Mouse (Mus musculus) induced T-regulatory cell, adult 2 months (primary cell): ENCODE data around the gene Dip2c.

Source experiments
- DNase-seq: peaks from one replicate; pipeline ENCODE4 v3.0.0-alpha.2; 2012; ENCODE audit warnings: low read depth

Dip2c gene

DNA sequence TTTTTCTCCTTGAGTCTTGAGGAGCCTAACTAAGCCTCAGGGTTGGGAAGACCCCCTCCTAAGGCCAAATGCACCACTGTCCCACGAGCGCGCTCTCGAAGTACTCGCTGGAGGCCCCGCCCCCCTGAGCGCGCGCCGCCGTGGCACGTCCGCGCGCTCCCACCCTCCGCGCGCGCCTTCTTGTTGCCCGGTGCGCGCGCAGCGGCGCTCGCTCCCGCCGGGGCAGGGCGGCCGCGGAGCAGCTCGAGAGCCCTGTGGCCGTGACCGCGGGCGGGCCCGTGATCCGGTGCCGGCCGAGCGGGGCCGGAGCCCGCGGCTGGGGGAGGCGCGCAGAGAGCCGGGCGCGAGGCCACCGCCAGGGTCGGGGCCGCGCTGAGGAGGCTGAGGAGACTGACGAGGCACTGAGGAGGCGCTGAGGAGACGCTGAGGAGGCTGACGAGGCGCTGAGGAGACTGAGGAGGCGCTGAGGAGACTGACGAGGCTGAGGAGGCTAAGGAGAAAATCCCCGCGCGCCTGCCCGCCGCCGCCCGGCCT lies at the start of gene Dip2c:
TSS of gene Dip2c (plus strand) at position 207 of the 534 bp plus-strand sequence.
- DNase-seq = peak; percentile 78

DNA sequence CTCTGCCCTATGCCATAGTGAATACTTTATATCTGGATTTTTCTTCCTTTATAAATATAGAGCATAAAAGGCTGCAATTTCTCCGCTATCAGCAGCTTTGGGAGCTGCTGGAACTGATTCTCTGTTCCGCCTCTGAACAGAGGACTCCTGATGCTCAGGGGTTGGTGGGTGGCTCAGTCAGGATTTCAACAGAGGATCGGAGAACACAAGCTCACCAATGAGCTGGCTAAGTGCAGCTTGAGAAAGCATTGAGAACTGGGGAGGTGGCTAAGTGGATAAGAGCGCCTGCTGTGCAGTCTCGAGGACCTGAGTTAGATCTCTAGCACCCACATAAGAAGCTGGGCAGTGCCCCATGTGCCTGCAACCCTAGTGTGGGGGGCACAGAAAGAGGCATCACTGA lies 49.2 kb upstream of the Dip2c start:
- DNase-seq = no peak

DNA sequence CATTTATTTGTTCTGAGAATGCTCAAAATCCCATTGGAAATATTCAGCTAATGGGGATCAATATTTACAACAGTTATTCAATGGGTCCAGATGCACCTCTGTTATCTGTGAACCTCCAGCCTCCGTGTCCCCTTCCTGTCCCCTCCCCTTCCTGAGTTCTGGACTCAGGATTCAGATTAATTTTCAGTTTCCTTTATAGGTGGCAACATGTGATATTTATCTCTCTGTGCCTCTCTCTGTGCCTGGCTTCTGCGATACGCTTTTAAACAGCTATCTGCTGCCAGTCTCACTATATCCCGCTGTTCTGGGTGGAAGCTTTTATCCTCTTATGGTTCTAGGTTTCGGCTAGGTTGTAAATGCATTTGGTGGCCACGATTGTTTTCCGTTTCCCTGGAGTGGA lies 38.8 kb upstream of the Dip2c start:
- DNase-seq = no peak

DNA sequence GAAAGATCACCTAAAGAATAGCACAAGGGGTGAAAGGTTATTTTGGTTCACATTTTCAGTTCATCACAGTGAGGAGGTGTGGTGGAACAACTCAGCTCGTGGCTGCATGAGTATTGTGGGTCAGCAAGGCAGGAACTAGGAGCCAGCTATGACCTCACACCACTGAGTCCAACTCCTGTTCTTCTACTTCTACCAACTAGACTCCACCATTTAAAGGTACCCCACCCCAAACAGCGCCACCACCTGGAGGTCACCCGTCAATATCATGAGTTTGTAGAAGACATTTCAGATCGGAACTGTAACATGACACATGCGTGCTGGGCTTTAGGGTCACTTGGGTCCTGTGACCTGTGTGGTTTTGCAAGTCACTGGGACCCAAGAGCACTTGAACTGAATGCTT lies 37.2 kb upstream of the Dip2c start:
- DNase-seq = no peak

DNA sequence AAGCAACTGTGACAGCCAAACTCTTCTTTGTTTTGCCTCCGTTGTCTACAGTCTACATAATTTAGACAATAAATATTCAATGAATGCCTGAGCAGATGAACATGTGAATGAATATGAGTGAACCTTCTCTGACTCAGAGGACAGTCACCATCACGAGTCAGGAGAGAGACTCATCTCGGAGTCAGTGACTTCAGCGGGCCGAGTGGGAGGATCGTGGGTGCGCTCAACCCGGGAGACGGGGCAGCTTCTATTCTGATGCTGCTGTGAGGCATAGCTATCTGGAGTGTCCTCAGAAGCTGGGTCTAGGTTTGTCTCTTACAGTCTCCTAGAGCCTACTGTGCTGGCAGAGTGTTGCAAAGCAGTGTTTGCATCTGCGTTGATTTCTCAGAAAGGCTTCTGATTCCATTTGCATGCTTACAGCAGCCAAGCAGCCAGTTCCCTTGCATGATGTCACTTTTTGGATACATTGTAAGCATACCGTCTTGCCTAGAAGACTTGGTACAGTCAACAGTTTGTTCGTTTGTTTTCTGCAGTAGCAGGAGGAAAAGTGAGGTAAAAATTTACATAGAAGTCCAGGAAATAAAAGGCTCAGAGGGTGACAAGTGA lies 36.6 kb upstream of the Dip2c start:
- no peak for DNase-seq

DNA sequence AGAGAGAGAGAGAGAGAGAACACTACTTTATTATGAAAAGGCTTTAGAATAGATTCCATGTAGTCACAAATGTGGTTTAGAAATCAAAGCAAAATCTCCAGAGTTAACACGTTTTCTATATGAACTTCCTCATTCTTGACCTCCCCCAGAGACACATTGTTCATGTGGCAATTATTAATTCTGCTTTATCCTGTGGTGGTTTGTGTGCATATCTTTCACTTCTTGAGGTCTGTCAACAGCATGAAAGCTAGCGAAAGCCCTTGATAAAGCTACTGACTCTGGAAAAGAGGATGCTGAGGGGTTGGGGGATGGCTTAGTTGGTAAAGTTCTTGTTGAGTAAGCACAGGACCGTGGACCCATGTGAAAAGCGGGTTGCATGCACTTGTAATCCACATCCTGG lies 14.6 kb upstream of the Dip2c start:
- no peak for DNase-seq

DNA sequence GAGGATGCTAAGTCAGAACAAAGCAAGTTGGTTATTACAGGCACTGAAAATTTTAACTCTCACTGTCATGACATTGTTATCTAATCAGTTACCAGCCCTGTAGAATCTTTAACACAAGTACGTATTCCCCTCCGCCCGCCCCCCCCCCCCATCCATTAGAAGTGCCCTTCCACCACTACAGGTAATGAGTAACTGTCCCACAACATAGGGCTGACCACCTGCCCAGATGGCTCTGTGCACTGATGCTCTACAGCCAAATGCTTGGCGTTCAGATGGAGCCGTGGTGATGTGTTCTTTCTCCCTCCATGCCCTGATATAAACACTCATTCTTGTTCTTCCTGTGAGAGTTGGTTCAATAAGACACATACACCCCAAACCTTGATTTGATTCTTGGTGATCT lies 10.8 kb upstream of the Dip2c start:
- DNase-seq = no peak

DNA sequence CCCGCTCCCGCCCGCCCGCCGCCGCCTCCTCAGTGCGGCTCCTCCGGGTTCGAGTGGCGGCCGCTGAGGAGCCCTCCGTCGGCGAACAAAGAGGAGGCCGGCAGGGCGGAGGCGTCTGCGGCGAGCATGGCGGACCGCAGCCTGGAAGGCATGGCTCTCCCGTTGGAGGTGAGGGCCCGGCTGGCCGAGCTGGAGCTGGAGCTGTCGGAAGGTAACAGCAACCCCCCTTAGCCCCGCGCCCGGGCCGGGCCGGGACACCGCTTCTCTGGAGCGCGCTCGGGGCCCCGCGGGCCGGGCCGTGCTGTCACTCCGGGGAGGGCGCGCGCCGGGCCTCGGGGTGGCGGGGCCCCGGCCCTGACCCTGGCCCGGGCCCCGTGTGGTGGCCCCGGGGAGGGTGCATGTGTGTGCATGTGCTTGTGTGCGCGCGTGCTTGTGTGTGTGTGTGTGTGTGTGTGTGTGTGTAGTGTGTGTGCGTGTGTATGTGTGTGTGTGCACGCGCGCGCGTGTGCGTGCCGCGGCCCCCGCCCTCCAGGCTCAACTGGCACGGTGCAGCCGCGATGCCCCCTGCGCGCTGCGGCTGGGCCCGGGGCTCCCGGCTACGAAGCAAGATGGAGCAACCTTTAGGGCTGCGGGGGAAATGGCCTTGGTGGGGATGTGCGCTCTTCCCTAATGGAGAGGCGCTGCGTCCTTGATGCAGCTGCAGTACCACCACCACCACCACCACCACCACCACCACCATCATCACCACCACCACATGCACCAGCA lies 710 bp downstream of the Dip2c start:
- peak; percentile 40 for DNase-seq

DNA sequence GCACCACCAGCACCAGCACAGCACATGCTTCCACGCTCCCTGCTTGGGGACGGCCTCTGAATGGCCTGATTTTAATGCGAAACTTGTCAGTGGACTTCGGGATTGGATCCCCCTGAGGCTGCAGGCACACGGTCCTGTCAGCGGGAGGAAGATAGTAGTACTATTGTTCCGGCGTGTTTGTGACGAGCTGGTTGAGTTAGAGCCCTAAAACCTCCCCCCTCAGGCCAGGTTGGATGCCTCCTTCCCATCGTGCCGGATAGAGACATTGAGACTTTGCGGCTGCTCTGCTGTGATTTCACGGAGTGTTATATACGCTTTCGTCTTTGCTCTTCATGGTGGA lies 1.3 kb downstream of the Dip2c start:
- DNase-seq = no peak

DNA sequence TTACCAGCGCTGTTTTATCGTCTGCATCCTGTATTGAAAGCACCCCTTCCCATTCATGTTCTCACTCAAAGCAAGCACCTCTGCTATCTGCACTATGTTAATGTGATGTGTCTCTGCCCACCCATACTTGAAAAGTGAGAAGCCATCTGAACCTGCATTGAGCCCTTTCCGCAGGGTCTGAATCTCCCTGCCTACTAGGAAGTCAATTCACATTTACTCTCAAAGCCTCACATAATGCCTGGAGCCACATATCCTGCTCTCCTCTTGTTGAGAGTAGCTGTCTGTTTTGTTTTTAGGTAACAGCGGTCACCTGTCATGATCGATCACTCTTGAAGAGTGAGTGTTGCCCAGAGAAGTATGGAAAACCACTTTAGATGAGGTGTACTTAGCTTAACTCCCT lies 2.3 kb downstream of the Dip2c start:
- peak; percentile 3 for DNase-seq

DNA sequence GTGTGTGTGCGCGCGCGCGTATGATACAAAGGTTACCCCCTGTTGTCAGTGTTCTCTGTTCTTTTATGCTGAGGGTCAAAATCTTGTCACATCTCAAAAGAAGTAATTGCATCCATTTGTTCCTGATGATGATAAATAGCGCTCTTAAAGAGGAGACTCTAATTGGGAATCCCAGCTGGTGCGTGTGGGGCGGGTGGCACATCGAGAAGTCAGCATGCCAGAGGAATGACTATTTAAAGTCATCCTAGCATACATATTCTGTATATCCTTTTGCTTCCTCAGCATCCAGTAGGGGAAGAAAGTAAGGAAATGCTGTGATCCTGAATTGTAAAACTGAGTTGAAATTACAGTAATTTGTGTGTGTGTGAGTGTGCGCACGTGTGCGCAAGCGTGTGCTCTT lies 6.7 kb downstream of the Dip2c start:
- DNase-seq = no peak

DNA sequence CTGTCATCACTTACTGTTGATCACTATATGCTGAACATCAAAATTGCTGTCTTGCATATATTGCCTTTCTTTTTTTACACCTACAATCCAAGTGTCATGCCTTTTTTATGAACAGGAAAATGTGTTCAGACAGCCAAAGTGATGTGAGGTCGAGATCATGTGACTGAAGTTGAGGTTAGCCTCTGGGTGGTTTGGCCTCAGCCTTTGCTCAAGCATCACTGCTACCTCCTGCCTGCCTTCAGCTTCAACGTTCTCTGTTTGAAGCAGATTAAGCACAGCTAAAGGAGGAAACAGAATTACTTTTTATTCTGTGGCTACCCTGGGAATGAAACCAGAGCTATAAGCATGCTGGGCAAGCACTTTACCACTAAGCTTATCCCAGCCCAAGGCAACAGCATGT lies 13.6 kb downstream of the Dip2c start:
- peak; percentile 12 for DNase-seq

DNA sequence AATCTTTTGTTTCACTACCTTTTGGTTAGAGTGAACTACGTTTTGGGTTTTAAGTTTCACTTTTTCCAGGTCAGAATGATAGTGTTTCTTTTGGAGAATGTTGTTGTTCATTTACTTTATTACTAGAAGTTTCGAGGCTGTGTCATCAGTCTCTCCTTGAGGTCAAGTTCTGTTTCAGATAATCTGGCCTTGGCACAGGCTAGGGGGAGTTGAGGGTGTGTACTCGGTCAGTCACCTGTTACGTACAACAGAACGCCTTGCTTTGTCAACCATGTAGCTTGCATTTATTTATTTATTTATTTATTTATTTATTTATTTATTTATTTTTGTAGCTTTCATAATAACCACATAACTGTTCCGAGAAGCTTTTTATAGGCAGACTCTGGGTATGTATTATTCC lies 20.0 kb downstream of the Dip2c start:
- no peak for DNase-seq

DNA sequence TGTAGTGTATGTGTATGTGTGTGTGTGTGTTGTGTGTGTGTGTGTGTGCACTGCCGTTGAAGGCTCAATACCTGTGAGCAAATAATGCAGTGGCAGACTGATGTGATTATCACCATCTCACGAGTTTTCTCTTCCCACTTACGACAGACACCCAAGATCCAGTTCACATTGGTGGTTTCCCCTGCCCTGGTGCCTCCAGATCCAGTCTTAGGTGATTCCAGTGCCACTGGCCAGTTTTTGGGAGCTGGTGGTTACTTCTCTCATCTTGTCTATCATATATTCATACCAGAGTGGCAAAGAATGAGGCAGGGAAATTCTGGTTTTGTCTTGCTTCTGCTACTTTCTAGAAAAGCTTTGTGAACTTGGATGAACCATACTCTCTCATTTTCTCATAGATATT lies 20.9 kb downstream of the Dip2c start:
- DNase-seq = no peak

DNA sequence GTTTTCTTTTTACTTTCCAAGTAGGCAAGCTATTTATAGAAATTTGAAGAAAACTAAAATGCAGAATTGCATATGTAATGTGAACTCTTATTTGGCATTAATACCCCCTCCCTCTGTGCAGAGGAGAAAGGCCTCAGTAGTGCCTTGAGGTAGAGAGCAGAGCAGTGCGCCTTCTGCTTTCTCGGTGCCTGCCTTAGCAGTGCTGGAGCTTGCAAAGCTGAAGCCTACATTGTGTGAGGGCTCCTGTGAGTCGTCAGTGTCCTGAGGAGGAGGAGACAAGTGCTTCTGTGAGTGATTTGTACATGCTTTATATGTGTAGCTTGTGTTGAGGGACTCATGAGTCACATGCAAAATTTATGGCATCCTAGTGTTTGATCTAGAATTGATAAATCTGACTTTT lies 21.4 kb downstream of the Dip2c start:
- DNase-seq = no peak

DNA sequence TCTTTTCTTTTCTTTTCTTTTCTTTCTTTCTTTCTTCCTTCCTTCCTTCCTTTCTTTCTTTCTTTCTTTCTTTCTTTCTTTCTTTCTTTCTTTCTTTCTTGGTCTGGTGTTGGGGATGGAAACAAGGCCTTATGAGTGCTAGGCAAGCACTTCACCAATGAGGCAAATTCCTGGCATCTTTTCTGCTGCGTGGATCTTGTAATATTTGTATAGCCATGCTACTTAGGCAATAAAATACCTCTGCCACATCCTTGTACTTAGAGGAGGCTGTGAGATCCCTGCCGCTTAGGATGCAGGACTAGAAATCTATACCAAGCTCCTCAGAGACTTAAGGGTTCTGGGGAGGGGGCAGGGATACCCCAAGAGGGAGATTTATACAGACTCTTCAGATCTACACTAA lies 23.3 kb downstream of the Dip2c start:
- DNase-seq = no peak

DNA sequence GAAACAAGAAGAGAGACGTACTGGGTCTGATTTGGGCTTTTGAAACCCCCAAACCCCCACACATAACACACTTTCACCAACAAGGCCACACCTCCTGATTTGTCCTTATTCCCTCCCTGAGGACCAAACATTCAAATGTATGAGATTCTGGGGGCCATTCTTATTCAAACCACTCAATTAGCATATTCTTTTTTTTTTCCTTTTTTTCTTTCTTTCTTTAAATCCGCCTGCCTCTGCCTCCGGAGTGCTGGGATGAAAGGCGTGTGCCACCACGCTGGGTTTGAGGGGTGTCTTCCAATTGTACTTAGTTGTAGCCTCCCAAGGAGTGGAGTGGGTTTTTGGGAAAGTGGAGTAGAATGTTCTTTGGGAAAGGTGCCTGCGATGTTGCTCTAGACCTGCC lies 32.5 kb downstream of the Dip2c start:
- DNase-seq = no peak

DNA sequence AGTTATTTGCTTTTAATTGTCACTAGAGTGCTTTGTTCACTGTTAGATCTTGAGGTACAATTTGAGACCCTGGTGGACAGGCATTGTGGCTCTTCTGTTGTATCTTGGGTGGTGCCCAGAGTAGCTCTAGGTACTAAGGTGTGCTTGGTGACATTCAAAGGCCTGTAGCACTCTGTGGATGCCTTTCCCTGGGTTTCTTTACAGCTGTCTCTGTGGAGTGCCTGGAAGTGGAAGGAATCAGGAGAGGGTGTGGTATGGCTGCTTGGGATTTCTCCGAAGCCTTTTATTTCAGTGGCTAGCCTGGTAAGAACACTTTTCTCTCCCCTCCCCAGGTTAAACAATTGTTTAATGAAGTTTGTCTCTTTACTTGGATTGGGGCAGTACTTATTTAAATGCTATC lies 34.5 kb downstream of the Dip2c start:
- no peak for DNase-seq

DNA sequence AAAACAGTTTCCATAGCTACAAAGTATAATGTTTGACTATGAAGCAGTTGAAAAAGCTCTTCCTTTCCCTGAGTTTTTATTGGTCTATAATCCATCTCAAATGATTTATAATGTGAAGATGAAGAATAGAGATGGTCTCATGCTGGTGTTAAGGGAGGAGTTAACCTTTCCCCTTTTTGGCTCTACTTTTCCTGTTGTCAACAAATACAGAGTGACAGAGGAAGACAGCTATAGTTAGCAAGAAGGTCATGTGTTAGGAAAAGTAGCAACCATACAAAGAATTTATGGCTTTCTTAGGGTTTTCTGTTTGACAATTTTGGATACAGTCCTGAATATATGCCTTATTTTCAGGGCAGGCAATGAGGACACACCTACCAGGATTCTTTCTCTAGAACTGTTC lies 36.6 kb downstream of the Dip2c start:
- no peak for DNase-seq

DNA sequence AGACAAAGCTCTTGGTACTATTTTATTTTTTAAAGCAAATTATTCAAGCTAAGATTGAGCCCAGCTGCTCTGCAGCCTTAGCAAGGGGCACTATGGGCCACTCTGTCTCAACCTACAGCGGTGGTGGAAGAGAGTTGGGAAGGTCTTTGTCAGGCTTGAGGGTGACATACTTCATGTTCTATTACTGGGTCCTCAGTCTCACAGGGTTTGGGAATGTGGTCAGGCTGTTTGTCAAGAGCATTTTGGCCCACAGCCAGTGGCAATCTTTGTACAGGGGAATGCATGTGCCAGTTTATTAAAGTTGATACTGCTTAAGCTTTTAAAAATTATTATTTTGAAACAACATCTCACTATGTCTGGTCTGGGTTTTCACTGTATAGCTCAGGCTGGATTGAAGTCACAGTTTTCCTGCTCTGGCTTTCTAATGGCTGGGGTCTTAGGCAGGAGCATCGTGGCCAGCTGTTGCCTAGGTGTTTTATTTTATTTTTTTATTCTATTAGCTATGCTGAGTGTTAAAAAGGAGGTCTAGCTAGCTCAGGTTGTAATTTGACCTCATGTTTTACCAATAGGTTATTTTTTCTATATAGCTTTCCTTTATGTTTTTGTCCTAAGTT lies 37.9 kb downstream of the Dip2c start:
- DNase-seq = no peak

DNA sequence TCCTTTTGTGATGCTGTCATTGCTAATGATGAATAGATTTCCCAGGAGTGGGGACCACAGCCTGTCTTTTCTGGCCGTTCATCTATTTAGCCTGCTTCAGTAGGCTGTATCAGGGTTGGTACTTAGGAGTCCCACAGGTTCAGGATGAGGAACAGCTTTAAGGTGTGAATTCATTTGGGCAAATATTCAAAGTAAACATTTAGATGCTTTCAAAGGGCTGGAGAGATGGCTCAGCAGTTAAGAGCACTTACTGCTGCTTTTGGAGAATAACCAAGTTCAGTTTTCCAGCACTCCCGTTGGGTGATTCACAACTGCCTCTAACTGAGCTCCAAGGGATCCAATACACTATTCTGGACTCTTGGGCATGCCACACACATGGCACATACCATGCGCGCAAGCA lies 38.4 kb downstream of the Dip2c start:
- no peak for DNase-seq

DNA sequence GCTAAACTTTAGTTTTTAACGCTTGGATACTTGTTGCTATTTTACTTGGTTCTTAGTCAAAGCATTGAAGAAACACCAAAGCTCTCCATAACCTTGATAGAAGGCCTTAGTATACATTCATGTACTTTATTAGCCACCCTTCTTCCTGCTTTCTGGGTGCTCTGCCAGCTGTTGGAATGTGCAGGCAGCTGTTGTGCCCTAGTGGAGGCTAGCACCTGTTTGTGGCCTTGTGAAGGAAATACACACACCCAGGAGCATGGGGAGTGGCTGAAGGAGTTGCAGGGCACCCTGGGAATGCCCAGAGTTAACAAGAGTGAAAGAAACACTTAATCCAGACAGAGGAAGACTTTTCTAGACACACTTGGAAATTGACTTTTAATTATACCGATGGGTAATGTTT lies 43.4 kb downstream of the Dip2c start:
- no peak for DNase-seq

DNA sequence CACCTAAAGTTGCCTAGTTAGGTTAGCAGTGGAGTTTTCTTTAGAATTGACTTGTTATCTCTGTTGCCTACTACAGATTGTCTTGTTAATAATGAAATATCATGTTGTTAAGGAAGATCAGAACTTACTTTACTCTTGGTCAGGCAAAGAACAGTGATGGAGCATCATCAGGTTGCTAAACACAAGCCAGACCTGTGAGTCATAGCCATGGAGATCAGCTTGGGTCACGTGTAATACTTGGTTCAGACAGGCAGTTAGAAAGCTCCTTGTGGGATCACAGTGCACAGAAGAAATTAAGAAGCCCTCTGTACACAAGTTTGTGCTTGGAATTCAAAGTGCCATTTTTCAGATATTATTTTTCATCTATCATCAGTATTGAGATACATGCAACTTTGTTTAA lies 48.9 kb downstream of the Dip2c start:
- no peak for DNase-seq
